Mouse (Mus musculus) central nervous system, embryonic 14 days (tissue): ENCODE results near the gene Sgk1. TPM values are rescaled to one million over a fixed set of nuclear protein-coding genes. Genes with fewer than 3 reads are reported as not detected.

ENCODE experiments used
- polyA plus RNA-seq: library from polyadenylated mRNA; depleted of rRNA; stranded (reverse); fragments of >200 nt; gene quantifications from 2 replicates; pipeline ENCODE4 v1.2.3, GENCODE M21; 2012; rRNA removed

Gene Sgk1
- polyA plus RNA-seq = 22.8 and 24.7 TPM in 2 replicates

DNA sequence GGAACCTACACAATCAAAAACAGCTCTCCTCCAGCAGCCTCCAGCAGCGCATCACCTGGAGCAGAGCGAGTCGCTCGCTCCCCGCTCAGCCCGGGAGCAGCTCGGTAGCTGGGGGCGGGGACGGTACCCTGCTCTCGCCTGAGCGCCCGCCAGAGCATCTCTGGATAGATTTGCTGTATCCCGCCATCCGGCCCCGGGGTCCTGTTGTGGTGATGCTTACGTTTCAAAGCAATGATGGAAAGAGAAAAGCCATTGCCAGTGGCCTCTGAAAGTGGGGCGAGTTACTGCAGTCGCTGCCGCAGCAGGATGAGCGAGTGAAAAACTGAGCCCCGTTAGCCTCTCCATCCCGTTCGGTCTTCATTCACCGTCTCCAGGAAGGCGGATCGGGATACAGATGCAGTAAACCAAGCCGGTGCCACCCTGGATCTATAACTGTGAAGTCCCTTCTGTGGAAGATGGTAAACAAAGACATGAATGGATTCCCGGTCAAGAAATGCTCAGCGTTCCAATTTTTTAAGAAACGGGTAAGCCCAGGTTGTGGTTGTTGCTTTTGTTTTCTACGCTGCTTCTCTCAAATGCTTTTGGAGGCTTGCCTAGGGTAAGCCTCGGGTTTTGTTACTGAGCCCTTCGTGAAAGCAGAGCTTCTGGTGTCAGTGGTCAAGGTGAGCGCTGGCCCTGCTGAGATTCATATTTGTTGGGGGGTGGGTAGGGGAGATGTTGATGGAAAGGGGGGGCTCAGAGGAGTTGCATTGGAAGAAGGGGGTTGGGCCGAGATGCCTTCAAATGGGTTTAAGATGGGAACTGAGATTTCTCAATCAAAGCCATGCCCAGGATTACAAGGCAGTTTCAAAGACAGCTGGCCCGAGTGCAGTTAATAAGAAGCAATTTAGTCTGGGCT lies at the start of gene Sgk1:
Gene Sgk1 (plus strand): TSS at position 1 of the 898 bp plus-strand sequence.

Other genes with a start within 250 kb of the Sgk1 start
- gene 4930444G20Rik, start 185.9 kb downstream of the Sgk1 start, polyA plus RNA-seq = not detected in 2 replicates